Mouse (Mus musculus) ES-E14 (cell line): ENCODE results near the gene Psmd3.

Experiments used
- CHD2 ChIP-seq: IDR thresholded peaks from 2 replicates; pipeline ENCODE4 v1.6.1; 2014; ENCODE audit warnings: mild to moderate bottlenecking, low read depth, low read length, inconsistent platforms
- MAFK ChIP-seq: IDR thresholded peaks from 2 replicates; pipeline ENCODE4 v1.6.1; 2014; ENCODE audit warnings: mild to moderate bottlenecking, low read depth, low read length, inconsistent platforms; ENCODE audit not compliant: insufficient read depth
- ZC3H11A ChIP-seq: IDR thresholded peaks from 2 replicates; pipeline ENCODE4 v1.6.1; 2012; ENCODE audit warnings: low read depth, mild to moderate bottlenecking, inconsistent platforms, low read length, borderline replicate concordance

DNA sequence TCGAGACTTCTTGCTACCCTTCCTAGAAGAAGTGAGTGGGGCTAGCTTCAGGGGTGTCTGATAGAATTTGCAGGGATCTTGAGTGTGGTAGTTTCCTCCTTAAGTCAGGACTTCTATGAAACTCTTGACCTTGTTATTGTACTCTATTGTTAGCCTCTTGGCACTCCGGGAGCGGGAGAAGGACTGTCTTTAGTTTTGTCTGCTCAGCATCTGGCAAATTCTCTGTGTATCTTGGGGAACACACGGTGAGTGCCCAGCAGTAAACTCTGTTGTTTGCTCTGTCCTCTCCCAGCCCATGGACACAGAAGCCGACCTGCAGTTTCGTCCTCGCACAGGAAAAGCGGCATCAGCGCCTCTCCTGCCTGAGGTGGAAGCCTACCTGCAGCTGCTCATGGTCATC lies 3.3 kb downstream of the Psmd3 start:
- TF ChIP-seq ZC3H11A (no peak), CHD2 (no peak), MAFK (no peak)
